Mouse (Mus musculus) embryonic fibroblast, embryonic 13.5 days (primary cell): ENCODE results near the gene Papss1.

Source experiments
- CTCF ChIP-seq: IDR thresholded peaks from 2 replicates; pipeline ENCODE4 v1.5.1; 2011; ENCODE audit warnings: mild to moderate bottlenecking, control low read depth, low read length, moderate library complexity, borderline replicate concordance; ENCODE audit not compliant: insufficient read depth
- POLR2A ChIP-seq: IDR thresholded peaks from 2 replicates; pipeline ENCODE4 v1.6.1; 2011; ENCODE audit warnings: low read depth, mild to moderate bottlenecking, control low read depth, low read length, moderate library complexity

- TF ChIP-seq POLR2A (no peak), CTCF (no peak)
Measured at GRCm38 (mm10) chr3:131618580-131619338, 54.2 kb downstream of the Papss1 start.
